Mouse (Mus musculus) CH12.LX (cell line): Measurements from ENCODE around the gene Snupn. TPM values are rescaled to one million over a fixed set of nuclear protein-coding genes. Genes with fewer than 3 reads are reported as not detected.

Source experiments
- DNase-seq: peaks from one replicate; pipeline ENCODE4 v3.0.0-alpha.2; 2013; ENCODE audit errors: extremely low read depth
- H3K27ac ChIP-seq: 2 replicates; pipeline ENCODE4 v1.5.1; 2012; ENCODE audit warnings: low read depth, mild to moderate bottlenecking, control low read depth, moderate library complexity; ENCODE audit not compliant: insufficient read depth
- H3K27me3 ChIP-seq: replicated peaks from 2 replicates; pipeline ENCODE3; 2012; ENCODE audit warnings: inconsistent platforms
- H3K36me3 ChIP-seq, 2 experiments: replicated peaks in 1 of 2; 2 replicates each; pipeline versions ENCODE3 to v1.6.1; 2012; ENCODE audit warnings: inconsistent platforms in 1 of 2, low read length in 1 of 2, mild to moderate bottlenecking in 1 of 2, mixed read lengths in 1 of 2, moderate library complexity in 1 of 2; ENCODE audit not compliant: control insufficient read depth in 1 of 2, insufficient read depth in 1 of 2
- H3K4me1 ChIP-seq, 2 experiments: 2 replicates each; pipeline ENCODE4 v1.6.1; 2012; ENCODE audit warnings: inconsistent platforms in 1 of 2, moderate library complexity in 1 of 2; ENCODE audit not compliant: insufficient read depth in 2 of 2, control insufficient read depth in 1 of 2
- H3K4me2 ChIP-seq: 2 replicates; pipeline ENCODE4 v1.6.1; 2012; ENCODE audit warnings: low read depth, mild to moderate bottlenecking, control low read depth; ENCODE audit not compliant: poor library complexity, insufficient read depth, severe bottlenecking
- H3K4me3 ChIP-seq, 3 experiments: fragments of 150-350 bp in 1 of 3; sonication (generic) in 1 of 3; replicated peaks in 1 of 3; 2 replicates each; pipeline versions ENCODE3 to v1.5.1; 2011 to 2012; ENCODE audit warnings: low read depth in 2 of 3, low read length in 2 of 3, mild to moderate bottlenecking in 2 of 3, moderate library complexity in 2 of 3, control low read depth in 1 of 3, improper control_type of control experiment in 1 of 3, inconsistent platforms in 1 of 3, mixed read lengths in 1 of 3; ENCODE audit not compliant: poor library complexity in 1 of 3
- H3K79me2 ChIP-seq: replicated peaks from 2 replicates; pipeline ENCODE4 v1.6.1; 2012; ENCODE audit warnings: mild to moderate bottlenecking, moderate library complexity; ENCODE audit not compliant: control insufficient read depth, poor library complexity, insufficient read depth, severe bottlenecking; ENCODE audit errors: extremely low read depth
- H3K9ac ChIP-seq: 2 replicates; pipeline ENCODE4 v1.6.1; 2012; ENCODE audit warnings: low read depth, mild to moderate bottlenecking, control low read depth, moderate library complexity; ENCODE audit not compliant: insufficient read depth
- H3K9me3 ChIP-seq: replicated peaks from 2 replicates; pipeline ENCODE3; 2012; ENCODE audit warnings: low read length, inconsistent platforms, mixed read lengths
- CHD1 ChIP-seq: IDR thresholded peaks from 2 replicates; pipeline ENCODE4 v1.6.1; 2012; ENCODE audit warnings: low read depth, low read length, improper control_type of control experiment, inconsistent platforms
- ELF1 ChIP-seq: IDR thresholded peaks from 2 replicates; pipeline ENCODE4 v1.6.1; 2014; ENCODE audit warnings: low read depth, mild to moderate bottlenecking, inconsistent platforms, low read length, improper control_type of control experiment
- IRF4 ChIP-seq: IDR thresholded peaks from 2 replicates; pipeline ENCODE4 v1.6.1; 2014; ENCODE audit warnings: low read depth, mild to moderate bottlenecking, inconsistent platforms, low read length, improper control_type of control experiment
- MAZ ChIP-seq: IDR thresholded peaks from 2 replicates; pipeline ENCODE4 v1.6.1; 2012; ENCODE audit warnings: low read depth, mild to moderate bottlenecking, inconsistent platforms, low read length, improper control_type of control experiment, moderate library complexity
- MXI1 ChIP-seq: IDR thresholded peaks from 2 replicates; pipeline ENCODE4 v1.6.1; 2011; ENCODE audit warnings: mild to moderate bottlenecking, low read depth, low read length, improper control_type of control experiment
- NRF1 ChIP-seq: IDR thresholded peaks from 2 replicates; pipeline ENCODE4 v1.6.1; 2014; ENCODE audit warnings: low read depth, mild to moderate bottlenecking, inconsistent platforms, low read length, improper control_type of control experiment, moderate library complexity
- POLR2A ChIP-seq: IDR thresholded peaks from 2 replicates; pipeline ENCODE4 v1.6.1; 2011; ENCODE audit warnings: low read depth, mild to moderate bottlenecking, improper control_type of control experiment, low read length
- RCOR1 ChIP-seq: conservative IDR thresholded peaks from 2 replicates; pipeline ENCODE4 v1.6.1; 2012; ENCODE audit warnings: low read depth, mild to moderate bottlenecking, inconsistent platforms, low read length, improper control_type of control experiment
- SMC3 ChIP-seq: IDR thresholded peaks from 2 replicates; pipeline ENCODE4 v1.6.1; 2011; ENCODE audit warnings: low read depth, low read length, improper control_type of control experiment
- TBP ChIP-seq: conservative IDR thresholded peaks from 2 replicates; pipeline ENCODE4 v1.6.1; 2011; ENCODE audit warnings: low read depth, low read length, improper control_type of control experiment
- UBTF ChIP-seq: IDR thresholded peaks from 2 replicates; pipeline ENCODE4 v1.6.1; 2012; ENCODE audit warnings: low read depth, mild to moderate bottlenecking, inconsistent platforms, low read length, improper control_type of control experiment, moderate library complexity
- USF1 ChIP-seq: IDR thresholded peaks from 2 replicates; pipeline ENCODE4 v1.6.1; 2014; ENCODE audit warnings: low read depth, mild to moderate bottlenecking, inconsistent platforms, low read length, improper control_type of control experiment
- USF2 ChIP-seq: conservative IDR thresholded peaks from 2 replicates; pipeline ENCODE4 v1.6.1; 2011; ENCODE audit warnings: low read depth, low read length, improper control_type of control experiment
- ZKSCAN1 ChIP-seq: IDR thresholded peaks from 2 replicates; pipeline ENCODE4 v1.6.1; 2012; ENCODE audit warnings: low read depth, inconsistent platforms, low read length, improper control_type of control experiment, borderline replicate concordance
- ZMIZ1 ChIP-seq: IDR thresholded peaks from 2 replicates; pipeline ENCODE4 v1.6.1; 2012; ENCODE audit warnings: low read depth, mild to moderate bottlenecking, inconsistent platforms, low read length, improper control_type of control experiment
- ZNF384 ChIP-seq: IDR thresholded peaks from 2 replicates; pipeline ENCODE4 v1.6.1; 2012; ENCODE audit warnings: low read depth, low read length, improper control_type of control experiment, inconsistent platforms
- dilution Hi-C: fragments of 300-500 bp; cut with MboI; formaldehyde crosslinking; loops from 2 replicates; pipeline ENCODE4 v1.14.3; 2020; ENCODE audit warnings: low sequenced_read_pairs; ENCODE audit not compliant: extremely low pct_unique_long_range_greater_than_20kb, extremely low pct_ligation_motif_present
- in situ Hi-C: fragments of 300-500 bp; cut with MboI; formaldehyde crosslinking; loops from 3 replicates; pipeline ENCODE4 v1.14.3; 2019; ENCODE audit warnings: low sequenced_read_pairs, low pct_ligation_motif_present, low pct_unique_long_range_greater_than_20kb, mixed read lengths
- polyA plus RNA-seq: library from polyadenylated mRNA; unstranded; fragments of >175 nt; gene quantifications from 2 replicates; pipeline ENCODE4 v1.2.1, GENCODE M21; 2012; ENCODE audit warnings: low read depth; ENCODE audit not compliant: insufficient read length
- total RNA-seq, 2 experiments: library from RNA; depleted of rRNA; stranded (reverse); fragments of 300-350 nt in 1 of 2; fragments of >200 nt in 1 of 2; gene quantifications; 2 replicates each; pipeline ENCODE4 v1.2.3; 2012 to 2014

Gene Snupn
- total and polyA plus RNA-seq, 3 experiments = 18.3 to 25.1 (median 21.2) TPM

- dilution Hi-C loops (no loop called here), in situ Hi-C loops (no loop called here)
- Histone ChIP-seq H3K36me3 (peaks cover 10 to 28% of the 10 kb centered on the region in 2 experiments), H3K79me2 (no peaks in the 10 kb centered on the region), H3K9me3 (no peaks in the 10 kb centered on the region), H3K4me2 (no peak overlapping the region), H3K4me1 (peaks cover 0 to 16% of the 10 kb centered on the region in 2 experiments; a peak in 2 of 4 replicates), H3K27ac (no peak overlapping the region), H3K27me3 (no peaks in the 10 kb centered on the region), H3K4me3 (no peak overlapping the region), H3K9ac (no peak overlapping the region)
- TF ChIP-seq MXI1 (no peak), ZMIZ1 (no peak), USF2 (no peak), POLR2A (no peak), ZNF384 (no peak), TBP (no peak), ZKSCAN1 (no peak), USF1 (no peak), RCOR1 (no peak)
- DNase-seq = no peak
Measured at GRCm38 (mm10) chr9:56913991-56914390, 36.7 kb upstream of the Snupn start.

GRCm38 (mm10) chr9:56915116-56915515 is 35.6 kb upstream of the Snupn start:
- peaks cover 0 to 11% of the 10 kb centered on the region in 2 experiments; a peak in 2 of 4 replicates for H3K4me1 ChIP-seq
- H3K9me3 ChIP-seq = no peaks in the 10 kb centered on the region
- no peak overlapping the region for H3K9ac ChIP-seq
- H3K4me3 ChIP-seq = no peak overlapping the region
- H3K36me3 ChIP-seq = peaks cover 10 to 32% of the 10 kb centered on the region in 2 experiments
- no peak overlapping the region for H3K4me2 ChIP-seq
- DNase-seq = no peak
- TF ChIP-seq CHD1 = no peak
- no peak for TF ChIP-seq ELF1
- TF ChIP-seq SMC3 = no peak
- no peak for TF ChIP-seq POLR2A
- in situ Hi-C loops (no loop called here), dilution Hi-C loops (no loop called here)
- no peak overlapping the region for H3K27ac ChIP-seq
- H3K27me3 ChIP-seq = no peaks in the 10 kb centered on the region
- no peaks in the 10 kb centered on the region for H3K79me2 ChIP-seq

DNA sequence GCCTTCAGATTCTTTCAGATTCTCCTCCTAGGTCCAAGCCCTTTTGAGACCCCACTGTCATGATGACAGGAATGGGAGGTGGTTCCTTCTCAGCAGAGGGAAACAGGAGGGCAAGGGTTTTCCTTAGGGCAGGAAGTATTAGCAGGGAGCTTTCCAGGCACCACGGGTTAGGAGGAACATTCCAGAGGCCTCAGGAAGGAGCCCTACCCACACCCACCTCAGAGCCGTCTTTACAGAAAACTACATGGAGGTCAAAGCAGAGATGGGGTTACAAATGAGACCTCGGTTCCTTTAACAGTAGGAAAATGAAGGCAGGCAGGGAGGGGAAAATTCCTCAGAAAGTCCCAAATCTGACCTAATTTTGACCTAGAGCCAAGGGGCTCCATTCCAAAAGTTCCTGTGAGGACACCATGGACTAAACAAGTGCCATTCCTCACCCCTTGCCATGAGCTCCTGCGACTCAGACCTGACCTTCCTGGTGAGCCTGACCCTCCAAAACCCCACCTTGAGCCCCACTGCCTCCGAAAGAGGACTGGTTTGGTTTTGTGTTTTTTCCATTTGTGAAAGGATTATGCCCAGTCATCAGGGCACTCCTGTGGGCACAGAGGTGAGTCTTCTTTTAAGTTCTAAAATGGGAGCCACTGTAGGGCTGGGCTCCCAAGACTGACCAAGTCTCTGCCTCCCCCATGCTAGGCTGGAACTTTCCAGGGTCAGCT is 34.8 kb upstream of the Snupn start:
- Histone ChIP-seq H3K4me2 (no peak overlapping the region), H3K9ac (no peak overlapping the region), H3K79me2 (no peaks in the 10 kb centered on the region), H3K27me3 (no peaks in the 10 kb centered on the region), H3K9me3 (no peaks in the 10 kb centered on the region), H3K27ac (no peak overlapping the region), H3K36me3 (peaks cover 10 to 34% of the 10 kb centered on the region in 2 experiments), H3K4me3 (no peak overlapping the region), H3K4me1 (peaks cover 0 to 11% of the 10 kb centered on the region in 2 experiments; a peak in 2 of 4 replicates)
- in situ Hi-C loops = no loop called here
- DNase-seq = no peak
- TF ChIP-seq POLR2A (no peak), IRF4 (no peak), UBTF (no peak), MAZ (no peak), ELF1 (no peak), NRF1 (no peak)
- dilution Hi-C loops = no loop called here
